Mouse (Mus musculus) limb, embryonic 14.5 days (tissue): ENCODE results near the gene Pip4p1. TPM values are rescaled to one million over a fixed set of nuclear protein-coding genes. Genes with fewer than 3 reads are reported as not detected.

Experiments
- ATAC-seq: fragments of 200-750 bp; cut with Nextera tagmentation; 2 replicates; pipeline ENCODE4 v1.8.0; 2017; ENCODE audit warnings: low read depth, moderate number of reproducible peaks, moderate TSS enrichment; ENCODE audit not compliant: low FRiP score
- DNase-seq: peaks from one replicate; pipeline ENCODE4 v3.0.0-alpha.2; 2015; ENCODE audit warnings: low spot score
- H3K27ac ChIP-seq: fragments of 300-500 bp; sonication (generic); replicated peaks from 2 replicates; pipeline ENCODE4 v1.5.1; 2014; ENCODE audit warnings: low read depth, mild to moderate bottlenecking, low read length, moderate library complexity, mixed read lengths
- H3K27me3 ChIP-seq: fragments of 300-500 bp; sonication (generic); 2 replicates; pipeline ENCODE4 v1.6.1; 2014; ENCODE audit warnings: low read length, mixed read lengths; ENCODE audit not compliant: control insufficient read depth, insufficient read depth
- H3K36me3 ChIP-seq: fragments of 300-500 bp; sonication (generic); 2 replicates; pipeline ENCODE4 v1.6.1; 2014; ENCODE audit warnings: mild to moderate bottlenecking, low read length, moderate library complexity, mixed read lengths; ENCODE audit not compliant: control insufficient read depth, insufficient read depth
- H3K4me1 ChIP-seq: fragments of 300-500 bp; sonication (generic); 2 replicates; pipeline ENCODE4 v1.6.1; 2014; ENCODE audit warnings: antibody characterized with exemption, low read length, mixed read lengths; ENCODE audit not compliant: control insufficient read depth, insufficient read depth
- H3K4me2 ChIP-seq: fragments of 300-500 bp; sonication (generic); replicated peaks from 2 replicates; pipeline ENCODE4 v1.6.1; 2014; ENCODE audit warnings: low read depth, mild to moderate bottlenecking, low read length, moderate library complexity; ENCODE audit not compliant: severe bottlenecking
- H3K4me3 ChIP-seq: fragments of 300-500 bp; sonication (generic); replicated peaks from 2 replicates; pipeline ENCODE4 v1.5.1; 2014; ENCODE audit warnings: low read length
- H3K9ac ChIP-seq: fragments of 300-500 bp; sonication (generic); 2 replicates; pipeline ENCODE4 v1.6.1; 2014; ENCODE audit warnings: mild to moderate bottlenecking, low read depth, low read length, moderate library complexity; ENCODE audit not compliant: severe bottlenecking
- H3K9me3 ChIP-seq: fragments of 300-500 bp; sonication (generic); 2 replicates; pipeline ENCODE4 v1.6.1; 2016; ENCODE audit warnings: low read length; ENCODE audit not compliant: control insufficient read depth
- POLR2A ChIP-seq: fragments of 200-500 bp; IDR thresholded peaks from 2 replicates; pipeline ENCODE4 v1.8.0; 2012; ENCODE audit warnings: inconsistent platforms, mild to moderate bottlenecking, moderate library complexity, borderline replicate concordance; ENCODE audit not compliant: insufficient read depth, insufficient read length; ENCODE audit errors: extremely low read depth
- WGBS: fragments of 180-500 bp; shearing (Covaris S2); extraction: QIAGEN DNeasy Blood & Tissue Kit; methylation state at CpG from one replicate; pipeline ENCODE4 v1.1.7; 2014; 5-methylcytosine and 5-hydroxymethylcytosine counted together
- polyA plus RNA-seq, 2 experiments: library from polyadenylated mRNA; depleted of rRNA in 1 of 2; stranded (reverse) in 1 of 2; unstranded in 1 of 2; fragments of >200 nt; fragmentation: Nextera tagmentation in 1 of 2; extraction: Ambion mirVana in 1 of 2; gene quantifications; 2 replicates each; pipeline versions ENCODE4 v1.2.1 to v1.2.3; 2012 to 2014

The Pip4p1 gene
- polyA plus RNA-seq, 2 experiments = 50.3 to 82.3 TPM

- WGBS = 94% methylated on average over 8 of the region's 8 CpGs
- no peaks in the 10 kb centered on the region for H3K9me3 ChIP-seq
- H3K4me2 ChIP-seq = no peak overlapping the region
- DNase-seq (no peak), ATAC-seq (no peak)
- H3K9ac ChIP-seq = no peak overlapping the region
- TF ChIP-seq POLR2A = no peak
- no peak overlapping the region for H3K4me3 ChIP-seq
- no peaks in the 10 kb centered on the region; the same call in 1 of the 2 replicates for H3K4me1 ChIP-seq
- H3K27ac ChIP-seq = no peak overlapping the region
- H3K36me3 ChIP-seq = no peaks in the 10 kb centered on the region
- peaks cover 12% of the 10 kb centered on the region; the same call in 1 of the 2 replicates for H3K27me3 ChIP-seq
Observed at GRCm38 (mm10) chr14:50891621-50892020, 39.0 kb downstream of the Pip4p1 start.

- no peak overlapping the region for H3K4me2 ChIP-seq
- no peaks in the 10 kb centered on the region for H3K9me3 ChIP-seq
- TF ChIP-seq POLR2A = no peak
- no peak overlapping the region for H3K9ac ChIP-seq
- H3K27me3 ChIP-seq = no peaks in the 10 kb centered on the region
- 83% methylated on average over 6 of the region's 6 CpGs for WGBS
- ATAC-seq (no peak), DNase-seq (no peak)
- H3K27ac ChIP-seq = no peak overlapping the region
- no peak overlapping the region for H3K4me3 ChIP-seq
- no peaks in the 10 kb centered on the region for H3K36me3 ChIP-seq
- H3K4me1 ChIP-seq = no peaks in the 10 kb centered on the region
Observed at GRCm38 (mm10) chr14:50876236-50876950, 54.3 kb downstream of the Pip4p1 start.

Other genes starting within 250 kb of the Pip4p1 start
- not detected in 2 replicates for gene Olfr747, start 237.7 kb downstream of the Pip4p1 start, polyA plus RNA-seq (2012; rRNA removed)
- not detected in 2 replicates for gene Olfr747, start 237.7 kb downstream of the Pip4p1 start, polyA plus RNA-seq (2014; fragmentation: Nextera tagmentation; extraction: Ambion mirVana)
- not detected in 2 replicates for gene Olfr748, start 223.5 kb downstream of the Pip4p1 start, polyA plus RNA-seq (2012; rRNA removed)
- not detected in 2 replicates for gene Olfr748, start 223.5 kb downstream of the Pip4p1 start, polyA plus RNA-seq (2014; fragmentation: Nextera tagmentation; extraction: Ambion mirVana)
- gene Olfr749, start 185.8 kb downstream of the Pip4p1 start, polyA plus RNA-seq (2012; rRNA removed) = not detected in 2 replicates
- gene Olfr749, start 185.8 kb downstream of the Pip4p1 start, polyA plus RNA-seq (2014; fragmentation: Nextera tagmentation; extraction: Ambion mirVana) = not detected in 2 replicates
- 75.6 and 77.4 TPM in 2 replicates for gene Ttc5, start 145.3 kb downstream of the Pip4p1 start, polyA plus RNA-seq (2012; rRNA removed)
- gene Ttc5, start 145.3 kb downstream of the Pip4p1 start, polyA plus RNA-seq (2014; fragmentation: Nextera tagmentation; extraction: Ambion mirVana) = 63.2 and 67.6 TPM in 2 replicates
- not detected in 2 replicates for gene Ccnb1ip1, start 123.1 kb downstream of the Pip4p1 start, polyA plus RNA-seq (2012; rRNA removed)
- gene Ccnb1ip1, start 123.1 kb downstream of the Pip4p1 start, polyA plus RNA-seq (2014; fragmentation: Nextera tagmentation; extraction: Ambion mirVana) = not detected in 2 replicates
- 65.4 and 86.6 TPM in 2 replicates for gene Parp2, start 123.0 kb downstream of the Pip4p1 start, polyA plus RNA-seq (2012; rRNA removed)
- gene Parp2, start 123.0 kb downstream of the Pip4p1 start, polyA plus RNA-seq (2014; fragmentation: Nextera tagmentation; extraction: Ambion mirVana) = 54.0 and 57.8 TPM in 2 replicates
- 9.5 and 13.0 TPM in 2 replicates for gene Tep1, start 60.3 kb downstream of the Pip4p1 start, polyA plus RNA-seq (2012; rRNA removed)
- 8.3 and 10.5 TPM in 2 replicates for gene Tep1, start 60.3 kb downstream of the Pip4p1 start, polyA plus RNA-seq (2014; fragmentation: Nextera tagmentation; extraction: Ambion mirVana)
- 0.17 and 0.28 TPM in 2 replicates for gene Klhl33, start 33.3 kb downstream of the Pip4p1 start, polyA plus RNA-seq (2012; rRNA removed)
- 0.08 and 0.11 TPM in 2 replicates for gene Klhl33, start 33.3 kb downstream of the Pip4p1 start, polyA plus RNA-seq (2014; fragmentation: Nextera tagmentation; extraction: Ambion mirVana)
- 116 and 137 TPM in 2 replicates for gene Osgep, start 6.0 kb downstream of the Pip4p1 start, polyA plus RNA-seq (2012; rRNA removed)
- gene Osgep, start 6.0 kb downstream of the Pip4p1 start, polyA plus RNA-seq (2014; fragmentation: Nextera tagmentation; extraction: Ambion mirVana) = 163 and 164 TPM in 2 replicates
- gene Apex1, start 5.9 kb downstream of the Pip4p1 start, polyA plus RNA-seq (2012; rRNA removed) = 127 and 143 TPM in 2 replicates
- 218 and 219 TPM in 2 replicates for gene Apex1, start 5.9 kb downstream of the Pip4p1 start, polyA plus RNA-seq (2014; fragmentation: Nextera tagmentation; extraction: Ambion mirVana)
- gene Pnp, start 226 bp upstream of the Pip4p1 start, polyA plus RNA-seq (2012; rRNA removed) = 37.7 and 42.1 TPM in 2 replicates
- 52.4 and 52.6 TPM in 2 replicates for gene Pnp, start 226 bp upstream of the Pip4p1 start, polyA plus RNA-seq (2014; fragmentation: Nextera tagmentation; extraction: Ambion mirVana)
- 42.1 and 42.8 TPM in 2 replicates for gene Gm49342, start 13.7 kb upstream of the Pip4p1 start, polyA plus RNA-seq (2012; rRNA removed)
- gene Gm49342, start 13.7 kb upstream of the Pip4p1 start, polyA plus RNA-seq (2014; fragmentation: Nextera tagmentation; extraction: Ambion mirVana) = not detected in 2 replicates
- 0.15 and 0.31 TPM in 2 replicates for gene Pnp2, start 25.1 kb upstream of the Pip4p1 start, polyA plus RNA-seq (2012; rRNA removed)
- 0.37 and 0.39 TPM in 2 replicates for gene Pnp2, start 25.1 kb upstream of the Pip4p1 start, polyA plus RNA-seq (2014; fragmentation: Nextera tagmentation; extraction: Ambion mirVana)
- gene Rnase10, start 76.9 kb upstream of the Pip4p1 start, polyA plus RNA-seq (2012; rRNA removed) = 0.13 and 0.18 TPM in 2 replicates
- gene Rnase10, start 76.9 kb upstream of the Pip4p1 start, polyA plus RNA-seq (2014; fragmentation: Nextera tagmentation; extraction: Ambion mirVana) = not detected in 2 replicates
- gene Rnase9, start 111.0 kb upstream of the Pip4p1 start, polyA plus RNA-seq (2012; rRNA removed) = 0.05 TPM in 1 of 2 replicates, not detected in the other
- gene Rnase9, start 111.0 kb upstream of the Pip4p1 start, polyA plus RNA-seq (2014; fragmentation: Nextera tagmentation; extraction: Ambion mirVana) = not detected in 2 replicates
- not detected in 2 replicates for gene Rnase11, start 119.3 kb upstream of the Pip4p1 start, polyA plus RNA-seq (2012; rRNA removed)
- gene Rnase11, start 119.3 kb upstream of the Pip4p1 start, polyA plus RNA-seq (2014; fragmentation: Nextera tagmentation; extraction: Ambion mirVana) = not detected in 2 replicates
- 0.14 and 0.17 TPM in 2 replicates for gene Rnase12, start 126.8 kb upstream of the Pip4p1 start, polyA plus RNA-seq (2012; rRNA removed)
- gene Rnase12, start 126.8 kb upstream of the Pip4p1 start, polyA plus RNA-seq (2014; fragmentation: Nextera tagmentation; extraction: Ambion mirVana) = not detected in 2 replicates
- gene Olfr750, start 143.6 kb upstream of the Pip4p1 start, polyA plus RNA-seq (2012; rRNA removed) = not detected in 2 replicates
- not detected in 2 replicates for gene Olfr750, start 143.6 kb upstream of the Pip4p1 start, polyA plus RNA-seq (2014; fragmentation: Nextera tagmentation; extraction: Ambion mirVana)
- 66.2 and 67.4 TPM in 2 replicates for gene Rnase4, start 160.2 kb upstream of the Pip4p1 start, polyA plus RNA-seq (2012; rRNA removed)
- gene Rnase4, start 160.2 kb upstream of the Pip4p1 start, polyA plus RNA-seq (2014; fragmentation: Nextera tagmentation; extraction: Ambion mirVana) = 51.9 and 59.4 TPM in 2 replicates
- gene Ang, start 160.3 kb upstream of the Pip4p1 start, polyA plus RNA-seq (2012; rRNA removed) = 9.7 and 13.6 TPM in 2 replicates
- 7.3 and 8.3 TPM in 2 replicates for gene Ang, start 160.3 kb upstream of the Pip4p1 start, polyA plus RNA-seq (2014; fragmentation: Nextera tagmentation; extraction: Ambion mirVana)
- gene Eddm3b, start 183.6 kb upstream of the Pip4p1 start, polyA plus RNA-seq (2012; rRNA removed) = 0.04 TPM in 1 of 2 replicates, not detected in the other
- gene Eddm3b, start 183.6 kb upstream of the Pip4p1 start, polyA plus RNA-seq (2014; fragmentation: Nextera tagmentation; extraction: Ambion mirVana) = not detected in 2 replicates
- gene Rnase6, start 193.1 kb upstream of the Pip4p1 start, polyA plus RNA-seq (2012; rRNA removed) = 1.1 and 1.3 TPM in 2 replicates
- 0.77 and 2.3 TPM in 2 replicates for gene Rnase6, start 193.1 kb upstream of the Pip4p1 start, polyA plus RNA-seq (2014; fragmentation: Nextera tagmentation; extraction: Ambion mirVana)
- 0.47 and 0.61 TPM in 2 replicates for gene Rnase1, start 215.9 kb upstream of the Pip4p1 start, polyA plus RNA-seq (2012; rRNA removed)
- gene Rnase1, start 215.9 kb upstream of the Pip4p1 start, polyA plus RNA-seq (2014; fragmentation: Nextera tagmentation; extraction: Ambion mirVana) = 0.39 and 0.61 TPM in 2 replicates
- not detected in 2 replicates for gene Rnase2b, start 231.4 kb upstream of the Pip4p1 start, polyA plus RNA-seq (2012; rRNA removed)
- not detected in 2 replicates for gene Rnase2b, start 231.4 kb upstream of the Pip4p1 start, polyA plus RNA-seq (2014; fragmentation: Nextera tagmentation; extraction: Ambion mirVana)